Mouse (Mus musculus) small intestine, adult 10 weeks (tissue): ENCODE data around the gene Tigd4. TPM values are rescaled to one million over a fixed set of nuclear protein-coding genes. Genes with fewer than 3 reads are reported as not detected.

Source experiments
- polyA plus RNA-seq: library from polyadenylated mRNA; stranded (reverse); fragments of 350-450 nt; fragmentation: Illumina TruSeq; extraction: RNeasy Lipid Tissue Mini Kit (QIAGEN cat#74804); gene quantifications from one replicate; pipeline ENCODE4 v1.2.3, GENCODE M21; 2014; ENCODE audit warnings: low replicate concordance

Tigd4 gene
- 1.9 TPM for polyA plus RNA-seq

GRCm38 (mm10) chr3:84593274-84593673 is at the start of gene Tigd4:
Gene Tigd4, plus strand, starts transcription at chr3:84593574.

GRCm38 (mm10) chr3:84582023-84582912 is 11.1 kb upstream of the Tigd4 start, which contains the start of gene Arfip1:
Gene Arfip1, minus strand, starts transcription at chr3:84582625.

Other genes with a start within 250 kb of the Tigd4 start
- gene Fhdc1, start 113.1 kb upstream of the Tigd4 start, polyA plus RNA-seq: 3.6 TPM
- gene Arfip1, start 10.9 kb upstream of the Tigd4 start, polyA plus RNA-seq: 197 TPM
- gene Tmem154, start 72.6 kb downstream of the Tigd4 start, polyA plus RNA-seq: 5.9 TPM
- gene Fbxw7, start 221.7 kb downstream of the Tigd4 start, polyA plus RNA-seq: 13.4 TPM